Mouse (Mus musculus): ENCODE data around the gene Arhgap24.

The Arhgap24 gene

DNA sequence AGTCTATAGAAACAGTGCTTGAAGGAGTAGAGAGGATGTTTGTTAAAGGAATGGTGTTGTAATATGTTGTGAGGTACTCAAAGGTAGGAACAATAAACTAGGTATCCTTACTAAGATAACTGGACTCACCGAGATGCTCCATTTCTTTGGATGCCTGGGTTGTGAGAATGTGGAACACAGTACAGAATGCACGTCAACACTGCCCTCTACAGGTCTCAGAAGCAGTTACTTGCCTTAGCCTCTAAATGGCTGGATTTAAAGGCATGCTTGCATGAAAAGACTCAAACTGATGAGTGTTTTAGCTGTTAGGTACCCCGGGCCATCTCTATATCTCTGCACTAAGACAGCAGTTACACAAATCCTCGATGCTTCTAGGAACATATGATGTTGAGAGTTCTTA is 211.3 kb downstream of the Arhgap24 start:
- peak in 1 of 2 experiments; percentile 59 for DNase-seq

GRCm38 (mm10) chr5:102693192-102693591 is 212.0 kb downstream of the Arhgap24 start:
- DNase-seq, result no peak

DNA sequence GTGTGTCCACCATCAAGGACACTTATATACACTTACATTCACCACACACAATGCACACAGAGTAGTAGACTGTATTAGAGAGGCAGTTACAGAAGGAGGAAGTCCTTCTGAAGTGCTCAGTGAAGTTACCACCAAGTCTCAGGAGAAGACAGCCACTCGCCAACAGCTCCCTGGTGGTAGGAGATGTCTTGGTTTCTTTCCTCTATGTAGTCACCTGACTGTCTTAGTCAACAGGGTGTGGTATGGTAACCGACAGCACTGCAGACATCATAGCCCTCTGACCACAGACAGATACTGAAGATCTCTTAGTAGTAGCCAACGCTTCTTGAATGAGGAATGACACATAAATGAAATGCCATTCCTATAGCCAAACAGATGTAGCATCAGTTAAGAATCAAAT is 212.7 kb downstream of the Arhgap24 start:
- no peak for DNase-seq

- no peak for DNase-seq
Measured at GRCm38 (mm10) chr5:102697784-102698183, 216.6 kb downstream of the Arhgap24 start.

DNA sequence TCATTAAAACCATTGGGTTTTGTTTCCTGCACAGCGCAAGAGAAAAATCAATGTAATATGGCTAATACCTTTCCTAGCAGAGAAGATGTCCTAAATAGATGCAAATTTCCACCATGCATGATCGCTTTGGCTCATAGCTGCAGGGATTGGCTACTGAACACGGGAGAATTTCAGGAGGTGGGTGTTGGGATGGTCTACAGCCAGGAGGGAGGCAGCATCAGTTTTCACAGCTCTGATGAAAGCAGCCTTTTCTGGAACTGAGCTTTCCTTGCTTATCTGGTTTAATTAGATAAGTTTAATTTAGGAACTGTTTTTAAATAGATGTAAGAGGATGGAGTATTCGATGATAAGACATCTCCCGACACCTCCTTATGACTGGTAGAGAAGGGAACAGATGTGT is 217.2 kb downstream of the Arhgap24 start:
- DNase-seq, result no peak

- DNase-seq, result no peak
Measured at GRCm38 (mm10) chr5:102698891-102699290, 217.7 kb downstream of the Arhgap24 start.

- DNase-seq, result no peak
Measured at GRCm38 (mm10) chr5:102702581-102702980, 221.4 kb downstream of the Arhgap24 start.

DNA sequence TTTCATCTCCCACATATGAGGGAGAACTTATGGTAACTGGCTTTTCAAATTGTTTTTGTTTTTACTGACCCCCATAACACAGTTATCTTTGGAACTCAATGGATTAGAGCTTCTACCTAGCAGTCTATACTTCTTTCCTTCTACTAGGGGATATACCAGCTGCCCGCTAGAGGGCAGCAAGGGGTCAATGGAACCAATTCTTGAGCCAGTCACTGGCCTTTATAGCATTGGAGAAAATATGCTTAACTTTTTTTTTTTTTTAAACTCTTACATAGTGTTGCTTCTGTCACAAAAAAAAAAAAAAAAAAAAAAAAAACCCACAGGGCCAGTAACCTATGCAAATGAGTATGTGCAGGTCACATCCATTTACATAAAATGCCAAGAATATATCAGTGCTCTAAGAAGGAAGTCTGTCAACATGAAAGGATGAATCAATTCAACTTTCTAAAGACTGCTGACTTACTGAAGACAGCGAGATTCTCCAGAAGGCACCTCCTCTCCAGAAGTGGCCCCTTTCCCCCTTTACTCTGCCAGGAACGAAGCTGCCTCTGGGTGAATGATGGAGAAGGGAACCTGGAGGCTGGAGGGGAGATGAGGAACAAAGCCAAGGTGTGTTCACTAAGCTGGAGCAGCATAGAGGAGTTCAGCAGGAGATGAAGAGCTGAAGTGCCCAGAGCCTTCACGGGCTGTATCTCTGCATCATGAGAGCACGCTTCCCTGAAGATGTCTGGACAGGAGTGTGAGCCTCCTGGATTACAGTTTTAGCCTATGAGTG is 222.3 kb downstream of the Arhgap24 start:
- DNase-seq, result peak; percentile 58 to 72

DNA sequence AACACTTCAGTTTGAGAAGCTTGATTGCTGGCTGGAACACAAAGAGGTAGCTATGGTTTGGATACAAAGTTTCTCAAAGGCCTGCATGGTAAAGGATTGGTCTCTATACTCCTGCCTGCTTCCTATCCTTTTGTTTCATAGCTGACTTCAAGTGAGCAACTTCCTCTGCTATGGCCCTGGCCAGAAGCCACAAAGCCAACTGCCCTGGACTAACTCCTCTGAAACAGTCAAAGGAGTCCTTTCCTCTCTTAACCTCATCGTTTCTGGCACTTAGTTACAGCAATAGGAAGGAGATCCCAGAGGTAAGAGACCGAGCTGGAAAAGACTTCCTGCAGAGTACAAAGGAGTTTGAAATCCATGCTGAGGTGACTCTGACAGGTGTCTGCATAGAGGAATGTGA is 224.0 kb downstream of the Arhgap24 start:
- no peak for DNase-seq

DNA sequence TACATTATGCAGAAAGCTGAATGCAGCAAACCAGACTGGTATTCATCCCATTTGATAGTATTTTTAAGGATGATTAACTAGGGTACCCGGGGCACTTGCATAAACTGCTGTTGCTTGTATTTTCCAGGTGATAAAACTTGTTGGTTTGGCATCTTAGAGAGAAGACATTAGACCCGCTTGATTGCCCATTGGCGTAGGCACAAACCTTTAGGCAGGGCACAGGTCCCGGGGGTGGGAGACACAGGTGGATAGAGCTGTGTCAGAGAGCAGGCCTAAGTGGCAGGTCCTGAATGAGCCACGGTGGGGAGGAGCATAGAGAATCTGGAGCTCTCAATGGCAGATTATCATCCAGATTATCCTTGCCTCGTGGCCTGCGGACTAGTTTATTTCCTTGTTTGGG is 229.1 kb downstream of the Arhgap24 start:
- DNase-seq, result no peak

GRCm38 (mm10) chr5:102719368-102719972 is 238.3 kb downstream of the Arhgap24 start:
- no peak for DNase-seq

DNA sequence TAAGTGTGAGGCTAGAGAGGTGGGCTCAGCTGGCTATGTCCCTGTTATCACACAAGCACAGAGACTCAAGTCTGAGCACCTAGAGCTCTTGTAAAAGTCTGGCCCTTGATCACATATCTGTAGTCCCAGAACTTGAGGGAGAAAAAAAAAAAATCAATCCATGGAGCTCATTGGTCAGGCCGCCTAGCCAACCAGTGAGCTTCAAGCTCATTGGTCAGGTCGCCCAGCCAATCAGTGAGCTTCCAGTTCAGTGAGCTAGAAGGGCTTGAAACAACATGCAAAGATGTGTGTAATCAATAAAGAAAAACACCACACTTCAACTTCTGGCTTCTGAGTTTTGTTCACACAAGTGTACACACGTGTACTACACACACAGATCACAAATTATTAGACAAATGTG is 242.4 kb downstream of the Arhgap24 start:
- no peak for DNase-seq

DNA sequence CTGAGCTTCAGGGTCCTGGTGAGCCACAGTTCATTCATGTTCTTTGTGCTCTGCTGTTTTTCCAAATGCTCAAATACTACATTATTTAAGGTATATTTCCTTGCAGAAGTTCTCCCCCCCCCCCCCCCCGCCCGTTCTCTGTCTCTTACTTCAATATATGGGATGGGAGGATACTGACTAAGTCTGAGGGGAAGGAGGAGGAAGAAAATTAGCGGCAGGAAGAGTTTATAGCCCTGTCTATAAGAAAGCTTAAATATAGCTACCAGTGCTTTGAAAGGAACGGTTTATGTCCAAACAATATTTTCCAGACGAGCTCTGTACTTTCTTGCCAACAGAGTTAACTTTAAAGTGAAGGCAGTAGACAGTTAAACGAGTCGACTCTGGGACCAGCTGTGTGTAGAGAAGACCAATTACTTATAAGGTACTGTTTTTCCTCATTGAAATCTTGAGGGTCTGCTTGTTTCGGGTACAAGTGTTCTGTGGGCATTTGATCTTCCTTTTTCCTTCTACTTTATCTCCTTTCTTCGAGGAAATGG is 243.7 kb downstream of the Arhgap24 start:
- no peak for DNase-seq

GRCm38 (mm10) chr5:102725365-102725764 is 244.2 kb downstream of the Arhgap24 start:
- no peak for DNase-seq

- DNase-seq, result no peak
Measured at GRCm38 (mm10) chr5:102726985-102727384, 245.8 kb downstream of the Arhgap24 start.

DNA sequence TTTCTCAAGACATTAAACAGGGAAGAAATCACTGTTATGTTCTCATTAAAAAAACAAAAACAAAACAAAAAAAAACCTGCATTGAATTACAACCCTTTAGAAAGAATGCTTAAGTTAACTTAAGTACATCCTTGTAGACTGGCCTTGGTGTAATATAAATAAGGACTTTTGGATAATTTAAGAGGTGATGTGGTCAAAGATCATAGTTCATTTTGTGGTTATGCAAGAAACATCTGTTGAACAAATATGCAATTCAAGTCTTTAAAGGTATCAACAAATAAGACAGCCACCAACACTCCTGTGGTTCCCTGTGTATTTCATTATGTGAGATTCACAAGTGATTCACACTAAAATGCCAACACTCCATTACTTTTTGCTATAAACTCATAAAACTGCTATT is 247.3 kb downstream of the Arhgap24 start:
- no peak for DNase-seq

GRCm38 (mm10) chr5:102729476-102729875 is 248.3 kb downstream of the Arhgap24 start:
- DNase-seq, result no peak

GRCm38 (mm10) chr5:102736131-102736530 is 254.9 kb downstream of the Arhgap24 start:
- DNase-seq, result peak in 1 of 2 experiments; percentile 40

DNA sequence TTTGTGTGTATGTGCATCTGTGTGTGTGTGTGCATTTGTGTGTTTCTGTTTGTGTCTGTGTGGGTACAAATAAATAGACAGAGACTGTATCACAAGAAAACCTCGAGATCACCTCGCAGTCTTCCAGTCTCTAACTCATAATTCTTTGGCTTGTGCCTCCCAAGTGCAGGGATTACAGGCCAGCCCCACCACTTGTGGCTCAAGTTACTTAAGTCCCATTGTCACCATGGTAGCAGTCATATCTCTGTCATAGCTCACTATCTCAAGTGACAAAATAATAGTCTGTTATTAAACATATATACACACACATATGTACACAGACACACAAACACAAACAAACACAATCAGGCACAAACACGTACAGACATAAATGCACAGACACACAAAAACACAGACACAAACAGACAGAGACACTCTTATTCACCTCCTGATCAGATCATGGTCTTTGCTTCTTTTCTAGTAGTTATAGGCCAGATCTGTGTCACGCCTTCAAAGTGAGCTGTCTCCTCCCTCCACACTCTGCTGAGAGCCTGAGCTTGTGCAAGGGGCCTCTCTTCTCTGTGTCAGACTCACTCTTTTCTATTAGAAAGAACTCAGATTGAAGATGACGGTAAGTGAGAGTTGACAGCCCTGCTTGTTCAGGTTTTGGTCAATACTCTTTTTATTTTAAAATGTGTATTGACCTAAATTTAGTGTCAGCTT is 261.5 kb downstream of the Arhgap24 start:
- DNase-seq, result no peak

DNA sequence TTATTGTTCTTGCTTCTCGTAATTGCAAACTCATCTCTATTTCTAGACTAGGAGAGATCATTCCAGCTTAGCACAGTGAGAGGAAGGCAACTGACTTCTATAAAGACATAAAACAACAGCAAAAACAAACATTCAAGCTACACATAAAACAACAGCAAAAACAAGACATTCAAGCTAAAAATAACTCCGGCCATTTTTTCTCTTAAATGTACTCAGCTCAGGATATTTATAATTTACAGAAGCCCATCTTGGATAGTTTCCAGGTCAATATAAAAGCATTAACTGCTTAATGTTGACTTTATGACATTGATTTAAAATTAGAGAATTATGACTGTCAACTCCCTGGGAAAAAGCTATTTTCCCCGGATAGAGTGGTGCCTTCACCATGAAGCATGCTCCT is 262.2 kb downstream of the Arhgap24 start:
- DNase-seq, result no peak

DNA sequence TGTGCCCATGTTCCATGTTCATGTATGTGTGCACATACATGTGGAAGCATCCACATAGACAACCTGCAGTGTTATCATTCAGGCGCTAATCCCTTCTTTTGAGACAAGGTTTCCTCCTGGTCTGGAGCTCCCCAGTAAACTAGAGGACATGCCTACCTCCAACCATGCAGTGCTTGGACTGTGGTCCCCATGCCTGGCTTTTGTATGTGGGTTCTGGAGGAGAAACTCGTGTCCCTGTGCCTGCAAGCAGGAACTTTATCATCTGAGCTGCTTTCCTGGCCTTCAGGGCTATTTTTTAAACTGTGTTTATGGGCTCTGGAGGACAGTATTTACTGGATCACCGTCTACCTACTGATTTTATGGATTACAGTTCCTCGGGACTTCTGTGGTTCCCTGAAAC is 262.9 kb downstream of the Arhgap24 start:
- no peak for DNase-seq

DNA sequence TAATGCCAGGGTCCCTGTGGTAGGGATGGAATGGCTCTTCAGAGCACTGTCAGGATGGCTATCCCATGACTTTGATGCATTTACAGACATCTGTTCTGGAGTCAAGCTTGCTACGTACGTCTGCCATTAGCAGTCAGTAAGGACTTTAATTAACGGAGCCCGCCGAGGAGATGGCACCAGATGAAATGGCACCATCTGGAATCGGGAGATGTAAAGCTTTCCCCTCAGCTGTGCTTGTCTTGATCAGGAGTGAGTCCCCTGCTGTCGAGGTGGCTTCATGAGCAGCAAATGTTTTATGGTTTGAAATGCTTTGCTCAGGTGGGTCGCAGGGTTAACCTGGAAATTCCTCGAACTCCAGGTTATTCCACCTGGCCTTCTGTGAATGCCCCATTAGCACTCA is 267.0 kb downstream of the Arhgap24 start:
- no peak for DNase-seq

DNA sequence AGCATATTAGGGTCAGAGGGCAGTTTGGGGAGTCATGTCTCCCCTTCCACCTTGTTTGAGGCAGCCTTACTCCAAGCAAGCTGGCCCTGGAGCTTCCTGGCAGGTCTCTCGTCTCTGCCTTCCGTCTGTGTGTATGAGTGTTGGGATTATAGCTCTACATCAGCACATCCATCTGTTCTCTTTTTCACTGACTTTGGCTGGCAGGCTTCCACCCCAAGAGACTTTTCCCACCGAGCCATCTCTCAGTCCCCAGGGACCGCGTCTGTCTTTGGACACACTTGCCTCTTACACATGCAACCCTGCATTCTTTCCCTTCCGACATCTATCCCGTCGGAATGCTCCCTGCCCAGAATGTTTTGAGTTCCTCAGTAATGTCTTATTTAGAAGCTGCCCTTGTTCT is 267.8 kb downstream of the Arhgap24 start:
- DNase-seq, result peak; percentile 40 to 66

DNA sequence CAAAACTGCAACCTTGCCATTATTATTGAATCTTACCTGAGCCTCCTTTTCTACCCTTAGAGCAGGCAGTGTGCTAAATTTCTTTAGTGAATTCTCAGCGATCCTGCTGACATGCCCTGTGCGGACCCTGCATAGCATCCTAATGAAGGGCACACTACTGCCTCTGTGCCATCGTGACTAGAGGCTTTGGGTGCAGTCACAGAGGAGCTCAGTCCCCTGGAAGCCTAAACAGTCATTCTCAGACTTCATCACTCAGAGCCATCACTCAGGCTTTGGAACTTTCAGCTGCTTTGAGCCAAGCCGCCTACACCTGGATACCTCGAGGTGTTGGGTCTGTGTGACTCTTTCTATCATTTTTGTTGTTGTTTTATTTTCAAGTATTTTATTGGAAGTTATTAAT is 269.5 kb downstream of the Arhgap24 start:
- no peak for DNase-seq
